Mouse (Mus musculus): ENCODE data around the gene Cyp2u1. TPM values are rescaled to one million over a fixed set of nuclear protein-coding genes. Genes with fewer than 3 reads are reported as not detected.
A peak's percentile ranks its signal among the peaks of the same experiment; 100 is the strongest.

Cyp2u1 gene
- polyA plus RNA-seq, 1 experiment: 1.2 TPM

- no peaks in the 10 kb centered on the region for H3K4me1 ChIP-seq (ENCODE audit: control insufficient read depth, insufficient read depth, insufficient read length)
- TF ChIP-seq POLR2A (IDR thresholded peaks at IDR 0.05; ENCODE audit: low read depth, low read length) (no peak), CTCF (IDR thresholded peaks at IDR 0.05; ENCODE audit: extremely low read depth, insufficient read depth, insufficient read length, insufficient replicate concordance) (no peak)
- no peak for DNase-seq (ENCODE audit: low read depth in 1 of 2, low spot score in 2 of 2)
- peaks cover 4% of the 10 kb centered on the region for H3K36me3 ChIP-seq (ENCODE audit: control insufficient read depth, insufficient read depth, low read length)
- no peak overlapping the region for H3K27ac ChIP-seq (ENCODE audit: insufficient read depth, low read length)
- H3K27me3 ChIP-seq (ENCODE audit: control insufficient read depth, insufficient read depth, low read length): no peaks in the 10 kb centered on the region
- no peak overlapping the region for H3K4me3 ChIP-seq (ENCODE audit: extremely low read depth, insufficient read depth, insufficient read length)
- WGBS: 32% methylated on average over 2 of the region's 2 CpGs
Observed at GRCm38 (mm10) chr3:131250283-131250682, 52.7 kb downstream of the Cyp2u1 start.

- TF ChIP-seq POLR2A (IDR thresholded peaks at IDR 0.05; ENCODE audit: low read depth, low read length) (no peak), CTCF (IDR thresholded peaks at IDR 0.05; ENCODE audit: extremely low read depth, insufficient read depth, insufficient read length, insufficient replicate concordance) (no peak)
- H3K4me1 ChIP-seq (ENCODE audit: control insufficient read depth, insufficient read depth, insufficient read length): no peaks in the 10 kb centered on the region
- no peaks in the 10 kb centered on the region for H3K27me3 ChIP-seq (ENCODE audit: control insufficient read depth, insufficient read depth, low read length)
- no peak overlapping the region for H3K27ac ChIP-seq (ENCODE audit: insufficient read depth, low read length)
- DNase-seq (ENCODE audit: low read depth in 1 of 2, low spot score in 2 of 2): no peak
- 94% methylated on average over 10 of the region's 10 CpGs for WGBS
- H3K36me3 ChIP-seq (ENCODE audit: control insufficient read depth, insufficient read depth, low read length): peaks cover 4% of the 10 kb centered on the region
- no peak overlapping the region for H3K4me3 ChIP-seq (ENCODE audit: extremely low read depth, insufficient read depth, insufficient read length)
Observed at GRCm38 (mm10) chr3:131248444-131248843, 54.6 kb downstream of the Cyp2u1 start.

- H3K4me3 ChIP-seq (ENCODE audit: extremely low read depth, insufficient read depth, insufficient read length): no peak overlapping the region
- TF ChIP-seq POLR2A (IDR thresholded peaks at IDR 0.05; ENCODE audit: low read depth, low read length): no peak
- TF ChIP-seq CTCF (IDR thresholded peaks at IDR 0.05; ENCODE audit: extremely low read depth, insufficient read depth, insufficient read length, insufficient replicate concordance): no peak
- 85% methylated on average over 5 of the region's 5 CpGs for WGBS
- H3K27ac ChIP-seq (ENCODE audit: insufficient read depth, low read length): no peak overlapping the region
- H3K27me3 ChIP-seq (ENCODE audit: control insufficient read depth, insufficient read depth, low read length): no peaks in the 10 kb centered on the region
- peaks cover 4% of the 10 kb centered on the region for H3K36me3 ChIP-seq (ENCODE audit: control insufficient read depth, insufficient read depth, low read length)
- no peak for DNase-seq (ENCODE audit: low read depth in 1 of 2, low spot score in 2 of 2)
- no peaks in the 10 kb centered on the region for H3K4me1 ChIP-seq (ENCODE audit: control insufficient read depth, insufficient read depth, insufficient read length)
Observed at GRCm38 (mm10) chr3:131247851-131248250, 55.2 kb downstream of the Cyp2u1 start.

DNA sequence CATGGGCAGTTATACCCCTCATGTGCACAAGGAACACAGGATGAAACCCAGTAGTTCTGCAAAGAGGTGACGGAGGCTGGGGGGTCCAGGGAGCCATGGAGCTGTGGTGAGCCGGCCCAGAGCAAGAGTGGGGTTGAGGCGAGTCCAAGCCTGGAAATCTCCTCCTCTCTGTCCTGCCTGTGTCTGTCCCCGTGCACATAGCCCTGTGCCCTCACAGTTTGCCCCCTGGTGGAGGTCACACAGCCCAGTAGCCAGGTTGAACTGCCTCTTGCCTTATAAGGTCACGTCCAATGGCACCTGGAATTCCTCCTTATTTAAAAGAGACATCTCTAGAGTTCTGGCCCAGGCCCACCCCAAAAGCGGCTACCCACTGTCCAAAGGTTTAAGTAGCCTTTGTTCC lies 55.6 kb downstream of the Cyp2u1 start:
- Histone ChIP-seq H3K36me3 (ENCODE audit: control insufficient read depth, insufficient read depth, low read length) (peaks cover 4% of the 10 kb centered on the region), H3K27ac (ENCODE audit: insufficient read depth, low read length) (no peak overlapping the region), H3K4me3 (ENCODE audit: extremely low read depth, insufficient read depth, insufficient read length) (no peak overlapping the region), H3K27me3 (ENCODE audit: control insufficient read depth, insufficient read depth, low read length) (no peaks in the 10 kb centered on the region), H3K4me1 (ENCODE audit: control insufficient read depth, insufficient read depth, insufficient read length) (no peaks in the 10 kb centered on the region)
- no peak for DNase-seq (ENCODE audit: low read depth in 1 of 2, low spot score in 2 of 2)
- no peak for TF ChIP-seq POLR2A (IDR thresholded peaks at IDR 0.05; ENCODE audit: low read depth, low read length)
- TF ChIP-seq CTCF (IDR thresholded peaks at IDR 0.05; ENCODE audit: extremely low read depth, insufficient read depth, insufficient read length, insufficient replicate concordance): no peak
- WGBS: 91% methylated on average over 6 of the region's 6 CpGs

DNA sequence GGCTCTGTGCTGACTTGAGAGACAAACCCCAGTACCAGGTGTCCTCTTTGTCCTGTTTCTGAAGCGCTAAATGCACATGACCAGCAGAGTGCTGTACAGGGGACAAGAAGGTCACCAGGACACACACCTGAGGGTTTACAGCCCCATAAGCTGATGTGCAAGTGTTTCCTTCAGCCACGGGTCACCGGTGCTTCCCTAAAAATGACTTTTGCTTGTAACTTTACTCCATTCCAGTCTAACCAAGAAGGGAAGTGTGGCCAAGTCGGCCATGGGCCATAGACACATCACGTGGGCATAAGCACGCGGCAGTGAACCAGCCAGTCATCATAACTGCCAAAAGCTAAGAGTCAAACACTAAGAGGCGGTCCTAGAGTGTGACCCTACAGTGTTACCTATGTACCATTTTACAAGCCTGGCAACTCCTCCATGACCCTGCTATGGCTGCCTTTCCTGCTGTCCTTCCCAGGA lies 56.4 kb downstream of the Cyp2u1 start:
- Histone ChIP-seq H3K27ac (ENCODE audit: insufficient read depth, low read length) (no peak overlapping the region), H3K4me1 (ENCODE audit: control insufficient read depth, insufficient read depth, insufficient read length) (no peaks in the 10 kb centered on the region), H3K4me3 (ENCODE audit: extremely low read depth, insufficient read depth, insufficient read length) (no peak overlapping the region), H3K27me3 (ENCODE audit: control insufficient read depth, insufficient read depth, low read length) (no peaks in the 10 kb centered on the region), H3K36me3 (ENCODE audit: control insufficient read depth, insufficient read depth, low read length) (peaks cover 4% of the 10 kb centered on the region)
- no peak for TF ChIP-seq CTCF (IDR thresholded peaks at IDR 0.05; ENCODE audit: extremely low read depth, insufficient read depth, insufficient read length, insufficient replicate concordance)
- TF ChIP-seq POLR2A (IDR thresholded peaks at IDR 0.05; ENCODE audit: low read depth, low read length): no peak
- no peak for DNase-seq (ENCODE audit: low read depth in 1 of 2, low spot score in 2 of 2)
- 95% methylated on average over 8 of the region's 8 CpGs for WGBS

DNA sequence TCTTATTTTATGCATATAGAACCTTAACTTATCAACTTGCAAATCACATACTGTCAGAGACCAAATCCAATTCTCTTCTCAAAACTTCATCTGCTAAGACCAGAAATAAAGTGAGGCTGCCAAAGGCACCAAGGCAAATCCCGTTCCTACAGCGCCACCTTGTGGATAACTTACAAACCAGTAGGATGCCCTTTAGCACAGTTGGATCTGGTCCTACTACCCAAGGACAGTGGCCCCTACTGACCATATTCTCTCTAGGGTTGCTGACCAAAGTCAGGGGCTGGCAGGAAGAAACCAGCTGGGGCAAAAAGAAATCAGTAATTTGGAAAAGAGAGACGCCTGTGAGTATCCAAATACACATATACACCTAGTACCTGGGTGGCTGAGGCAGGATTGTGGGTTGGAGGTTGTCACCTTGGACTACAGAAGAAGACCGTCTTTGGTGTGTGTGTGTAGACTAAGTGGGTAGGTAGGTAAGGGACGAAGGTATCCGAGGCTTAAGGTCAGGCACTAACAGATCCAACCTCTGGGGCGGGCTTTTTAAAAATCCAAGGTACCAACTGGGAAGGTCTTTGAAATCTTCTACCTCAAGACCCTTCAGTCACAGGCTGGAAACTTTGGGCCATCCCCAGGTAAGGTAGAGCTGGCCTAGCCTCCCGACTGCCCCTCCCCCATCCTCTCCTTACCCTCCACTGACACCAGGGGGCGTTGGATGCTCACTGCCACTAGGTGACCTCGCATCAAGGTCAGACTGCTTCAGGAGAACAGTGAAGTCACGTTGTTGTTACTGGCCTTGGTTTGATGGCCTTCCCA lies 57.1 kb downstream of the Cyp2u1 start:
- no peaks in the 10 kb centered on the region for H3K4me1 ChIP-seq (ENCODE audit: control insufficient read depth, insufficient read depth, insufficient read length)
- DNase-seq (ENCODE audit: low read depth in 1 of 2, low spot score in 2 of 2): peak; percentile 26 to 33
- no peak overlapping the region for H3K27ac ChIP-seq (ENCODE audit: insufficient read depth, low read length)
- WGBS: 63% methylated on average over 11 of the region's 11 CpGs
- no peak overlapping the region for H3K4me3 ChIP-seq (ENCODE audit: extremely low read depth, insufficient read depth, insufficient read length)
- no peaks in the 10 kb centered on the region for H3K27me3 ChIP-seq (ENCODE audit: control insufficient read depth, insufficient read depth, low read length)
- TF ChIP-seq CTCF (IDR thresholded peaks at IDR 0.05; ENCODE audit: extremely low read depth, insufficient read depth, insufficient read length, insufficient replicate concordance) (peak; percentile 57; the same call in 1 of the 2 replicates), POLR2A (IDR thresholded peaks at IDR 0.05; ENCODE audit: low read depth, low read length) (no peak)
- peaks cover 4% of the 10 kb centered on the region for H3K36me3 ChIP-seq (ENCODE audit: control insufficient read depth, insufficient read depth, low read length)

Other genes starting within 250 kb of the Cyp2u1 start
- gene Lef1, start 192.8 kb downstream of the Cyp2u1 start, polyA plus RNA-seq (2012; rRNA removed): 50.9 and 54.5 TPM in 2 replicates
- 18.2 and 18.6 TPM in 2 replicates for gene Hadh, start 31.1 kb downstream of the Cyp2u1 start, polyA plus RNA-seq (2012; rRNA removed)
- gene Sgms2, start 188.2 kb upstream of the Cyp2u1 start, polyA plus RNA-seq (2012; rRNA removed): 0.51 and 0.70 TPM in 2 replicates